Mouse (Mus musculus) ovary, postnatal 10 days (tissue): ENCODE data around the gene Gal3st1.
"Not testable (repeated sequence)": the region's sequence is repeated elsewhere in the genome, so short reads cannot be mapped to it uniquely, and the experiment has no call there.

Experiments
- DNase-seq: peaks from one replicate; pipeline ENCODE4 v3.0.0; 2022; ENCODE audit warnings: low spot score

Gal3st1 gene

GRCm38 (mm10) chr11:3983291-3983862, at the start of gene Gal3st1:
TSS of gene Gal3st1 (plus strand) at chr11:3983636.
- no peak for DNase-seq

- DNase-seq: no peak
These were observed 49.6 kb upstream of the Gal3st1 start for GRCm38 (mm10) chr11:3933756-3934285.

DNA sequence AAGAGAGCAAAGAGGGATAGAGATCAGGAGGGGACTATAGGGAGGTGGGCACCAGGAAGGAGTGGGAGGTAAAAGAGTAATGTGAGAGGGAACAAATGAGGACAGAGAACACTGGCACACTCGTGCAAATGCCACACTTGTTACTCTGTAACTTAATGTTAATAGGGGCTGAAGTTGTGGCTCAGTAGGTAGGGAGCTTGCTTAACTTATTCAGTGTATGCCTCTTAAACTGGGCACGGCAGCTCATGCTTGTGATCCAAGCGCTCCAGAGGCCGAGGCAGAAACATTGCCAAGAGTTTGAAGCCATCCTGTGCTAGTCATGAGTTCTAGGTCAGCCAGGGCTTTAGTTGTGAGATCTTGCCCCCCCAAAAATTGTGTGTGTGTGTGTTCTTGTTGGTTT, 48.3 kb upstream of the Gal3st1 start:
- DNase-seq: no peak

DNA sequence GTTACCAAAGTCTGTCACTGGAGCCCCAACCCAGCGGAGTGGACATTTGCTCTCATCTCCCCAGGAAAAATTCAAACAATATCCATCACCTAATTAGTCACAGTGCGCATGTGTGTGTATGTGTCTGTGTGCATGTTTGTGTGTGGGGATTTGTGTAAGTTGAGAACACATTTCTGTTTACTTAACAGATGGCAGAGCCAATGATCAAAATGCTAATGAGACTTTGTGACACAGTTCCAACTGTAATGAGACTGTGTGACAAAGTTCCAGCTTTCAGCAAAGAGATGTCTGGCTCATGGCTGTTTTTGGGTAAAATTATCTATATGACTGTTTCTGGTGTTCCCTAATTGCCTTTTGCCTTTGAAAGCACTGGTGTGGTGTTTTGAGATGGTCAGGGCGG, 47.1 kb upstream of the Gal3st1 start:
- DNase-seq: no peak

DNA sequence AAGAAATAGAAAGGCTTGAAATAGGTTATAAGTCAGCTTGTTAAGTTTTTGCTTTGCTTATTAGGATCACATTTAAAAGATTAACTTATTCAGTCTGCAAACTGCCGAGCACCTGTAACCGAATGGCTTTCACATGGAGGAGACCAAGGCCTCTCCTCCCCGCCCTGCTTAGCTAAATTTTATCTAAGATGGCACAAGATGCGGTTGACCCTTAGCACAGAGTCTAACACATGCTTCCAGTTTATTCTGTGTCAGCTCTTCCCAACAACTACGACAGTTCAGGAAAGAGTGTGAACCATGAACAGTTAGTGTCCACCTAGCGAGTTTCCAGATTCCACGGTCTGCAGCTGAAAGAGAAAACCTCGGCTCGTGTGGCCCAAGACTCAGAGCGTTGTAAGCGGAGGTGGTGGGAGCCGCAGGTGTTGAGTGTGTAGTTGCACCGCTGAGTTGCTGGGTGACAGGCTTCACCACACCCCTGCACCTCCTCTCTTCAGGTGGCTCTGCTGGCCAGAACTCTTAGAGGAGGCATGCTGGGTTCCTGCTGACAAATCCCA, 46.0 kb upstream of the Gal3st1 start:
- no peak for DNase-seq

DNA sequence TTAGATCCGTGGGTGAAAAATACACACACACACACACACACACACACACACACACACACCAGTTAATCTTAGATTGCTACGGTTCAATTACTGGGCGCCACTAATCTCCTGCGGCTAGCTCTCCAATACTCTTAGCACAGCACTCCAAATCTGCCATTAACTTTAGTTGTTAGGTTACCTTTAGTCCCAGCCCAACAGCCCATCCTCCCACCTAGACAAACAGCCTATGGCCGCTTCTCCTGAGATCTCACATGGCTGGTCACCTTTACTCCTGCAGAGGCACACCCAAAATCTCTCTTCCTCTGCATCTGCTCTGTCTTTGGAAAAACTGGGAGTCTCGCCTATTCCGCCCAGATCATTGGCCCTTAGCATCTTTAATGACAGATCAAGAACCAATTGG, 42.1 kb upstream of the Gal3st1 start:
- no peak for DNase-seq

GRCm38 (mm10) chr11:3946386-3946785, 37.0 kb upstream of the Gal3st1 start:
- no peak for DNase-seq

GRCm38 (mm10) chr11:3954876-3955275, 28.6 kb upstream of the Gal3st1 start:
- DNase-seq: not testable (repeated sequence)

GRCm38 (mm10) chr11:3955371-3955770, 28.1 kb upstream of the Gal3st1 start:
- DNase-seq: not testable (repeated sequence)

DNA sequence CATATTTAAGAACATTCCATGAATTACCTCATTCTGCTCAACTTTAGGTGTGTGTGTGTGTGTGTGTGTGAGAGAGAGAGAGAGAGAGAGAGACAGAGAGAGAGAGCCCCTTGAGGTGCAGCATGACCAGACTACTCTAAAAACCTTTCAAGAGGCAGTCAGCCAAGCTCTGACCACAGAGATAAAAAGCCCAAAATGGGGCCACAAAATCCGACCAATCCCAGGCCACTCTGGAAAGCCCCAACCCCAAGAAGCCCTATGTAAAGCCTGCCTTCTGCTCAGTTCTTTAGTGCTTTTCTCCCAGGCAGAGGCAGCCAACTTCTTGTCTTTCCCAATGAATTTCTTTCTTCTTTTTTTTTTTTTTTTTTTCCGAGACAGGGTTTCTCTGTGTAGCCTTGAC, 22.5 kb upstream of the Gal3st1 start:
- no peak for DNase-seq

- DNase-seq: no peak
These were observed 21.7 kb upstream of the Gal3st1 start for GRCm38 (mm10) chr11:3961761-3962160.

GRCm38 (mm10) chr11:3963155-3963554, 20.3 kb upstream of the Gal3st1 start:
- no peak for DNase-seq

- peak; percentile 66 for DNase-seq
These were observed 19.6 kb upstream of the Gal3st1 start, which contains the start of gene Pes1 for GRCm38 (mm10) chr11:3963610-3964415. TSS of gene Pes1 (plus strand) at chr11:3963975.

DNA sequence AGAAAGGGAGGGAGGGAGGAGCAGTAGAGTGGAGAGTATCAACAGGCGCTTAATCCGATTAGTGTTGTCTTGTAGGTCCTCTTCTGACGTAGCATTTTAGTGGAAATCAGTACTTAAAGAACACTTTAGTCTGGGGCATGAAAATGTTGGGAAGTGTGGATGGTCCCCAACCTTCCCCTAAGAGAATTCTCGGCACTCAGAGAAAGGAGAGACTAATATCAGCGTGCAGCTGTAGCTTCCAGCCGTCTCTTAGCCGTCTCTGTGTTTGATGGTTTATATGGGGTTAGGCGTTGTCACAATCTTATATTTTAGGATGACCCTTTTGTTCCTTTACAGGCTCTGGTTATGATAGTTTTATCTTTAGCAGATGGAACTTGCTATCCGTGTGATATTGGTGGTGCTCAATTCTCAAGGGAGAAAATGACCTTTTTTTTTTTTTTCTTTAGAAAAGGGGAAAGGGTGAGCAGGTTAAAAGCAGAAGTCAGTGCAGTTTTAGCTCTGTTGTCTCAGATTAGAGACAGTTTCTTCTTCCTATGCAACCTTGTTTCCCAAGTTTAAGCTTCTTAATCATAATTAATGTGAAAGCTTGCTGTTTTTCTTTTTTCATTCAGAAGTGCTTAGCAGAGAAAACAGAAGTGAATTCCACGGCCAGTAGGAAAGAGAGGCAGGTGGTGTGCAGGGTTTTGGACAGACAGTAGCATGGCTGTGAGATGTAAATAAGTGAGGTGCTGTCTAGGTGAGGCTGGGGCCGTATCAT, 18.8 kb upstream of the Gal3st1 start:
- DNase-seq: no peak

DNA sequence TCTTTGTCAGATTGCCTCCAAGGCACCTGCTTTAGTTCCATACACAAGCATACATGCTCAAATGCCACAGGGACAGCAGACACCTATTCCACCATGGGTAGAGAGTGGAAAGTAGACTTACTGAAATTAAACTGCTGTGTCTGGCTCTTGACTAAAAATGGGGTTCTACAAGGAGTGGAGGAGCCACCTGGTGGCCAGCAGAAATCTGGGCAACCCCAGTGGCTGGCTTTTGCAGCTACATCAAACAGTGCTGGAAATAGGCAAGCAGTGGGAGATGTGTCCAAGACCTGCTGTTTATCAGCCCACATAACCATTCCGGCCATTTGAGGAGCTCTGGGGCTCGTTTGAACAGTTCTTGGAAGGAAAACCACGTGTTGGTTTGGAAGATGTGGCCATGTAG, 13.6 kb upstream of the Gal3st1 start:
- DNase-seq: no peak

- DNase-seq: no peak
These were observed 13.1 kb upstream of the Gal3st1 start for GRCm38 (mm10) chr11:3970361-3970760.

DNA sequence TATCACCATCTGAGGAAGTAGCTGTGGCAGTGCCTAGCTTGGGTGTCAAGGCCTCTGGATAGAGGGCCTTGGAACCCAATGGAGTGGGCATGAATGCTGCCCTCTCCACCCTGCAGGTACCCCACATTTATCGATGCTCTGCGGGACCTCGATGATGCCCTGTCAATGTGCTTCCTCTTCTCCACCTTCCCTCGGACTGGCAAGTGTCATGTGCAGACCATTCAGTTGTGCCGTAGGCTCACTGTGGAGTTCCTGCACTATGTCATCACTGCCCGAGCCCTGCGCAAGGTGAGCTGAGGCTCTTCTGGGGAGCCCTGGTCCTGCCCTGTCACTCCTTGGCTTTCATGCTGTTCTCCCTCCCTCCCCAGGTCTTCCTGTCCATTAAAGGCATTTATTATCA, 10.4 kb upstream of the Gal3st1 start:
- no peak for DNase-seq

DNA sequence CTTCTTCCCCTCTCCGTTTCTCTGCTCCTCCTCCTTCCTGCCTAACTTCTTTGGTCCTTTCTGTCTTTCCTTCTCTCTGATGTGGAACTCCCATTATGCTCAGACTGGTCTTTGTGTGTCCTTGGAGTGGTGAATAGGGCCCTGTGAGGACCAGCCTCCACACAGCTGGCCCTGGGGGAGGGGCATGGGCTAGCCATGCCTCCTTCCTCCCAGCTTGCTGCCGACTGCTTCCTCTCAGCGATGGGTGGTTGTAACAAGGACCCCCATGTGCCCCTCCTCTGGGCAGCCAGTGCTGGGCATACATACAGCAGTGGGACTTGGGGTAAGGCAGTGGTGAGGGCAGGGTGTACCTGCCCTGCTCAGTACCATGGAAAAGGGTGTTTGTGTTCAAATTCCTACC, 9.1 kb upstream of the Gal3st1 start:
- DNase-seq: no peak

DNA sequence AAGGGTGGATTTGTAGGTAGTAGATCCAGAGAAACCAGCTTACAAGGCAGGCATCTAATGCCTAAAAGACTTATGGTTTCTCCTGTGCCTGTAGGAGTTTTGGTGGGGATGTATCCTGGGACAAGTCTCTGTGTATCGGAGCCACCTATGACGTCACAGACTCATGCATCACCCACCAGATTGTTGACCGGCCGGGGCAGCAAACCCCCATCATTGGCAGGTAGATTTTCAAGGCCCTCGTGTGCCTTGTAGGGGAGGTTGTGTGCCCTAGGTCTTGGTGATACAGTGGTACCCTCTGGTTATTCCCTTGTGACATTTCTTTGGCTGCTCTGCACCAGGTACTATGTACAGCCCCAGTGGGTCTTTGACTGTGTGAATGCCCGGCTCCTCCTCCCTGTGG, 6.8 kb upstream of the Gal3st1 start, which contains the start of gene 4930556J24Rik:
Gene 4930556J24Rik, minus strand, starts transcription at position 101 of the 400 bp plus-strand sequence.
- no peak for DNase-seq

DNA sequence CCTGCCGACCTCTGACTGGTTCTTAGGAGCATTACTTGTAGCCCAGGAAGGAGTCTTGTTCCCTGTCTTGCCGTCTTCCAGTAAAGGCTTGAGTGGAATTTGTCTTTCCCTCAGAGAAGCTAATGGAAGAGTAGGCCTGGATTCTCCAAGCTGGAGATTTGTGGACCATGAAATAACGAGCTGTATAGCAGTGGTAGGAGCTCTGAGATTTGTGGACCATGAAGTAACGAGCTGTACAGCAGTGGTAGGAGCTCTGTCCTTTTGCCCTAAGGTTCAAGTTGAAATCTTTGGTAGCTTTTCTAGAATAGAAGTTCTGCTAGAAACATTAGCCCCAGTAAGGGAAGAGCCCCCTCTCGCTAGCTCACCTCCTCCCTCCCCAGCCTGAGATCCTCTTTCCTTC, 5.0 kb upstream of the Gal3st1 start:
- no peak for DNase-seq

DNA sequence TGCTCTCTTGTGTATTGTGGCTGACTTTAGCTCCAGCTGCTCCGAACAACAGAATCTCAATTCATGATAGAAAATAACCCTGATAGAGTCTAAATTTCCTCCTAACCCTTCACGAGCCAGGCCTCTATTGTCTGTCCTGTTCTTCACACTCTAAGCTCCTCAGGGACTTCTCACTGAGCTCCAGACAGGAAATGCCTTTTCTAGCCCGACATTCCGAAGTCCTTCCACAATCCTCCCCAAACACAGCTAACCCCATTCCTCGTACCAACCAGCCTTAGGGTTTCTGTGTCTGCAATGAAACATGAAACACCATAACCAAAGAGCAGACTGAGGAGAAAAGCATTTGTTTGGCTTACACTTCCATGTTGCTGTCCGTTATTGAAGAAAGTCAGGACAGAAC, 1.9 kb upstream of the Gal3st1 start:
- DNase-seq: no peak
